Mouse (Mus musculus) hindbrain, embryonic 14.5 days (tissue): ENCODE measurements around the gene Cep250. TPM values are rescaled to one million over a fixed set of nuclear protein-coding genes. Genes with fewer than 3 reads are reported as not detected.

ENCODE experiments used
- ATAC-seq: fragments of 200-750 bp; cut with Nextera tagmentation; 2 replicates; pipeline ENCODE4 v1.8.0; 2017; ENCODE audit warnings: moderate number of reproducible peaks, mild to moderate bottlenecking, moderate TSS enrichment, moderate library complexity; ENCODE audit not compliant: low FRiP score
- DNase-seq: peaks from one replicate; pipeline ENCODE4 v3.0.0-alpha.2; 2015; ENCODE audit warnings: low spot score
- H3K27ac ChIP-seq: fragments of 300-500 bp; sonication (generic); 2 replicates; pipeline ENCODE4 v1.5.1; 2014; ENCODE audit warnings: mild to moderate bottlenecking, moderate library complexity
- H3K27me3 ChIP-seq: fragments of 300-500 bp; sonication (generic); 2 replicates; pipeline ENCODE4 v1.6.1; 2014; ENCODE audit warnings: mild to moderate bottlenecking, low read length, mixed read lengths; ENCODE audit not compliant: control insufficient read depth, insufficient read depth
- H3K36me3 ChIP-seq: fragments of 300-500 bp; sonication (generic); replicated peaks from 2 replicates; pipeline ENCODE4 v1.6.1; 2014; ENCODE audit not compliant: control insufficient read depth, insufficient read depth
- H3K4me1 ChIP-seq: fragments of 300-500 bp; sonication (generic); replicated peaks from 2 replicates; pipeline ENCODE4 v1.6.1; 2014; ENCODE audit warnings: antibody characterized with exemption, low read length, mixed read lengths; ENCODE audit not compliant: control insufficient read depth, insufficient read depth
- H3K4me2 ChIP-seq: fragments of 300-500 bp; sonication (generic); replicated peaks from 2 replicates; pipeline ENCODE4 v1.6.1; 2014; ENCODE audit warnings: mild to moderate bottlenecking, moderate library complexity
- H3K4me3 ChIP-seq: fragments of 300-500 bp; sonication (generic); replicated peaks from 2 replicates; pipeline ENCODE4 v1.5.1; 2014; ENCODE audit warnings: mild to moderate bottlenecking, low read length
- H3K9ac ChIP-seq: fragments of 300-500 bp; sonication (generic); 2 replicates; pipeline ENCODE4 v1.6.1; 2014
- H3K9me3 ChIP-seq: fragments of 300-500 bp; sonication (generic); 2 replicates; pipeline ENCODE4 v1.6.1; 2016; ENCODE audit warnings: low read length; ENCODE audit not compliant: control insufficient read depth
- WGBS: fragments of 180-500 bp; shearing (Covaris S2); extraction: QIAGEN DNeasy Blood & Tissue Kit; methylation state at CpG from one replicate; pipeline ENCODE4 v1.1.7; 2014; 5-methylcytosine and 5-hydroxymethylcytosine counted together
- polyA plus RNA-seq: library from polyadenylated mRNA; unstranded; fragments of >200 nt; fragmentation: Nextera tagmentation; extraction: Ambion mirVana; gene quantifications from 2 replicates; pipeline ENCODE4 v1.2.1, GENCODE M21; 2014

Cep250 gene
- polyA plus RNA-seq, 1 experiment from 2014 or later, result 14.2 TPM

GRCm38 (mm10) chr2:155941697-155942442 lies 14.4 kb upstream of the Cep250 start:
- 91% methylated on average over 40 of the region's 40 CpGs for WGBS
- ATAC-seq (no peak), DNase-seq (no peak)
- no peaks in the 10 kb centered on the region for H3K9me3 ChIP-seq
- H3K36me3 ChIP-seq, result no peaks in the 10 kb centered on the region
- 0 out of 2 replicates have a peak, but pooled peaks cover 7% of the 10 kb centered on the region for H3K4me1 ChIP-seq
- no peak overlapping the region for H3K4me2 ChIP-seq
- H3K27ac ChIP-seq, result no peak overlapping the region
- no peak overlapping the region for H3K9ac ChIP-seq
- no peaks in the 10 kb centered on the region for H3K27me3 ChIP-seq
- no peak overlapping the region for H3K4me3 ChIP-seq

- H3K4me2 ChIP-seq, result peak overlapping the region; percentile 22
- WGBS, result under 1% methylated on average over 8 of the region's 8 CpGs
- DNase-seq (no peak), ATAC-seq (no peak)
- H3K27me3 ChIP-seq, result no peaks in the 10 kb centered on the region
- H3K36me3 ChIP-seq, result no peaks in the 10 kb centered on the region
- H3K9ac ChIP-seq, result peak overlapping the region; percentile 1; the same call in 1 of the 2 replicates
- no peak overlapping the region for H3K27ac ChIP-seq
- H3K4me3 ChIP-seq, result no peak overlapping the region
- H3K9me3 ChIP-seq, result no peaks in the 10 kb centered on the region
- 0 out of 2 replicates have a peak, but pooled peaks cover 7% of the 10 kb centered on the region for H3K4me1 ChIP-seq
These were observed 12.8 kb upstream of the Cep250 start for GRCm38 (mm10) chr2:155943463-155943862.

- WGBS, result 83% methylated on average over 4 of the region's 4 CpGs
- H3K4me3 ChIP-seq, result no peak overlapping the region
- no peaks in the 10 kb centered on the region for H3K27me3 ChIP-seq
- DNase-seq (no peak), ATAC-seq (no peak)
- H3K27ac ChIP-seq, result peak overlapping the region; percentile 63; the same call in 1 of the 2 replicates
- H3K9ac ChIP-seq, result peak overlapping the region; percentile 26; the same call in 1 of the 2 replicates
- H3K4me1 ChIP-seq, result peaks cover 14% of the 10 kb centered on the region
- no peaks in the 10 kb centered on the region for H3K36me3 ChIP-seq
- H3K4me2 ChIP-seq, result 0 out of 2 replicates have a peak overlapping the region, but pooled peaks have one; percentile 22
- no peaks in the 10 kb centered on the region for H3K9me3 ChIP-seq
These were observed 11.6 kb upstream of the Cep250 start for GRCm38 (mm10) chr2:155944685-155945084.

- H3K4me3 ChIP-seq, result no peak within 1 kb of the TSS
- no peak for DNase-seq
- H3K4me2 ChIP-seq, result 0 out of 2 replicates have a peak within 1 kb of the TSS, but pooled peaks have one; percentile 22
- peak within 1 kb of the TSS; percentile 63; the same call in 1 of the 2 replicates for H3K27ac ChIP-seq
- H3K36me3 ChIP-seq, result no peaks in the 10 kb centered on the region
- ATAC-seq, result no peak
- H3K9me3 ChIP-seq, result no peaks in the 10 kb centered on the region
- H3K4me1 ChIP-seq, result peaks cover 17% of the 10 kb centered on the region
- no peaks in the 10 kb centered on the region for H3K27me3 ChIP-seq
- H3K9ac ChIP-seq, result peak within 1 kb of the TSS; percentile 26; the same call in 1 of the 2 replicates
- 45% methylated on average over 13 of the region's 13 CpGs for WGBS
These were observed 11.1 kb upstream of the Cep250 start, which contains the start of gene Gdf5 for GRCm38 (mm10) chr2:155945124-155945523. Gdf5 (minus strand) TSS chr2:155945367.

GRCm38 (mm10) chr2:155945580-155945979 lies 10.7 kb upstream of the Cep250 start:
- Histone ChIP-seq H3K4me2 (no peak overlapping the region), H3K9me3 (no peaks in the 10 kb centered on the region), H3K27ac (no peak overlapping the region), H3K27me3 (no peaks in the 10 kb centered on the region), H3K9ac (no peak overlapping the region), H3K36me3 (no peaks in the 10 kb centered on the region), H3K4me1 (peaks cover 17% of the 10 kb centered on the region), H3K4me3 (no peak overlapping the region)
- DNase-seq, result no peak
- 59% methylated on average over 5 of the region's 5 CpGs for WGBS
- no peak for ATAC-seq

- Histone ChIP-seq H3K4me1 (peaks cover 17% of the 10 kb centered on the region), H3K36me3 (no peaks in the 10 kb centered on the region)
These were observed 10.2 kb upstream of the Cep250 start for GRCm38 (mm10) chr2:155946069-155946468.

GRCm38 (mm10) chr2:155946499-155946898 lies 9.8 kb upstream of the Cep250 start:
- Histone ChIP-seq H3K36me3 (no peaks in the 10 kb centered on the region), H3K4me1 (peaks cover 17% of the 10 kb centered on the region), H3K4me3 (no peak overlapping the region), H3K27ac (0 out of 2 replicates have a peak overlapping the region, but pooled peaks have one; percentile 48), H3K27me3 (no peaks in the 10 kb centered on the region), H3K9me3 (no peaks in the 10 kb centered on the region), H3K4me2 (no peak overlapping the region), H3K9ac (no peak overlapping the region)
- no peak for DNase-seq
- no peak for ATAC-seq
- WGBS, result 7% methylated on average over 4 of the region's 4 CpGs

More at GRCm38 (mm10) chr2:155946069-155946468, 10.2 kb upstream of the Cep250 start:
- no peaks in the 10 kb centered on the region for H3K27me3 ChIP-seq
- ATAC-seq (no peak), DNase-seq (peak; percentile 74)
- H3K4me2 ChIP-seq, result no peak overlapping the region
- WGBS, result 1% methylated on average over 7 of the region's 7 CpGs
- no peak overlapping the region for H3K4me3 ChIP-seq
- no peak overlapping the region for H3K9ac ChIP-seq
- no peak overlapping the region for H3K27ac ChIP-seq
- no peaks in the 10 kb centered on the region for H3K9me3 ChIP-seq

- no peak overlapping the region for H3K4me2 ChIP-seq
- no peak for DNase-seq
- H3K4me3 ChIP-seq, result no peak overlapping the region
- ATAC-seq, result no peak
- H3K4me1 ChIP-seq, result peaks cover 17% of the 10 kb centered on the region
- no peak overlapping the region for H3K9ac ChIP-seq
- no peaks in the 10 kb centered on the region for H3K27me3 ChIP-seq
- no peak overlapping the region for H3K27ac ChIP-seq
- H3K36me3 ChIP-seq, result no peaks in the 10 kb centered on the region
- no peaks in the 10 kb centered on the region for H3K9me3 ChIP-seq
- WGBS, result 61% methylated on average over 5 of the region's 5 CpGs
These were observed 8.8 kb upstream of the Cep250 start for GRCm38 (mm10) chr2:155947390-155948002.

- no peak overlapping the region for H3K4me3 ChIP-seq
- no peaks in the 10 kb centered on the region for H3K36me3 ChIP-seq
- H3K9ac ChIP-seq, result no peak overlapping the region
- peak; percentile 38 for DNase-seq
- no peaks in the 10 kb centered on the region for H3K9me3 ChIP-seq
- no peak overlapping the region; the same call in 1 of the 2 replicates for H3K27ac ChIP-seq
- no peak overlapping the region for H3K4me2 ChIP-seq
- ATAC-seq, result 0 out of 2 replicates have a peak, but pooled peaks have one; percentile 14
- no peaks in the 10 kb centered on the region for H3K27me3 ChIP-seq
- WGBS, result 7% methylated on average over 6 of the region's 6 CpGs
- H3K4me1 ChIP-seq, result peaks cover 11% of the 10 kb centered on the region
These were observed 6.9 kb upstream of the Cep250 start for GRCm38 (mm10) chr2:155949362-155949761.
